21 mouse cellular contexts compared by ENCODE assay signal in the genomic region with DNA sequence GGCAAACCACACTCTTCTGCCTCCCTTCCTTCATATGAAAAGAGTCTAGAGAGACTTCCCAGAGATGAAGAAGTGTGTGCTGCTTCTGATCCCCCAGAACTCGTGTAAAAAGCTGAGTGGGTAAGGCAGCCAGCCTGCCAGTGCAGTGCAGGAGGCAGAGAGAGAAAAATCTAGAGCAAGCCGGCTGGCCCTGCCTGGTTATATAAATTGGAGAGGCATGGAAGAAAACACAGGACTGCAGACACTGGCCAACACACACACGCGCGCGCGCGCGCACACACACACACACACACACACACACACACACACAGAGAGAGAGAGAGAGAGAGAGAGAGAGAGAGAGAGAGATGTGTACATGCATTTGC. TPM values are rescaled to one million over a fixed set of nuclear protein-coding genes. Genes with fewer than 3 reads are reported as not detected.
"Had no signal": no experiment of that assay in that cellular context is flagged by ENCODE, and none has a peak within 500 bp of the region (broad histone marks: within the 10 kb centered on the region; RNA-seq: fewer than 3 reads in every experiment).

No protein-coding gene starts in this region.

- H3K27me3 ChIP-seq: midbrain, embryonic 15.5 days; stomach, embryonic 15.5 days had no signal

- H3K4me2 ChIP-seq: lung, embryonic 15.5 days; midbrain, embryonic 11.5 days; midbrain, embryonic 13.5 days; midbrain, embryonic 15.5 days; neural tube, embryonic 12.5 days; stomach, embryonic 15.5 days had no signal

- DNase-seq: lung, adult 2 months; lung, postnatal 14 days; lung, postnatal 36 days; right cerebral cortex, postnatal 25 days; thymus, adult 2 months; thymus, postnatal 25 days; thymus, postnatal 4 days had no signal

- H3K27ac ChIP-seq: liver, embryonic 14.5 days; lung, embryonic 15.5 days; macrophage; midbrain, embryonic 13.5 days; midbrain, embryonic 15.5 days; neural tube, embryonic 12.5 days; stomach, embryonic 15.5 days; stomach, postnatal 0 days had no signal

- H3K36me3 ChIP-seq: lung, embryonic 15.5 days; midbrain, embryonic 13.5 days; midbrain, embryonic 15.5 days; neural tube, embryonic 12.5 days; stomach, embryonic 15.5 days had no signal

- H3K9me3 ChIP-seq: lung, embryonic 15.5 days; midbrain, embryonic 13.5 days; midbrain, embryonic 15.5 days; neural tube, embryonic 12.5 days; stomach, embryonic 15.5 days had no signal

- H3K4me3 ChIP-seq: lung, embryonic 15.5 days; megakaryocyte, embryonic 14.5 days; midbrain, embryonic 13.5 days; midbrain, embryonic 15.5 days; neural tube, embryonic 12.5 days; stomach, embryonic 15.5 days had no signal

- H3K4me1 ChIP-seq: lung, embryonic 15.5 days; megakaryocyte, embryonic 14.5 days; midbrain, embryonic 13.5 days; midbrain, embryonic 15.5 days; neural tube, embryonic 12.5 days; stomach, embryonic 15.5 days had no signal

- ATAC-seq: lung, postnatal 0 days; midbrain, embryonic 13.5 days; midbrain, embryonic 15.5 days had no signal

- H3K9ac ChIP-seq: liver, embryonic 14.5 days; lung, embryonic 15.5 days; midbrain, embryonic 13.5 days; midbrain, embryonic 15.5 days; neural tube, embryonic 12.5 days; stomach, embryonic 15.5 days had no signal

RNA-seq across cellular contexts. Expression of gene Nr5a2, which starts 24.3 kb away (rescaled TPM):
- total RNA-seq: megakaryocyte progenitor cell, adult 5-6 weeks; monocyte, adult 5-6 weeks; neutrophil, adult 5-6 weeks had no signal
- polyA plus RNA-seq: macrophage had no signal
